Mouse (Mus musculus) ES-Bruce4 (cell line): Measurements from ENCODE around the gene Mlh1. TPM values are rescaled to one million over a fixed set of nuclear protein-coding genes. Genes with fewer than 3 reads are reported as not detected.

Experiments used
- H3K27ac ChIP-seq: 2 replicates; pipeline ENCODE4 v1.5.1; 2012; ENCODE audit warnings: low read length, inconsistent platforms; ENCODE audit not compliant: insufficient read depth
- H3K27me3 ChIP-seq: 2 replicates; pipeline ENCODE4 v1.6.1; 2012; ENCODE audit warnings: mild to moderate bottlenecking, low read length, inconsistent platforms; ENCODE audit not compliant: control insufficient read depth, poor library complexity, insufficient read depth, severe bottlenecking
- H3K36me3 ChIP-seq: 2 replicates; pipeline ENCODE4 v1.6.1; 2012; ENCODE audit warnings: inconsistent platforms, mild to moderate bottlenecking, low read length, moderate library complexity; ENCODE audit not compliant: control insufficient read depth, poor library complexity, insufficient read depth, severe bottlenecking
- H3K4me1 ChIP-seq: one replicate; pipeline ENCODE4 v1.8.1; 2011; ENCODE audit warnings: low read length; ENCODE audit not compliant: control insufficient read depth, insufficient read depth
- H3K4me3 ChIP-seq: 2 replicates; pipeline ENCODE4 v1.5.1; 2011; ENCODE audit warnings: low read depth, mild to moderate bottlenecking, low read length
- H3K9ac ChIP-seq: 2 replicates; pipeline ENCODE4 v1.6.1; 2012; ENCODE audit warnings: low read depth, mild to moderate bottlenecking, inconsistent platforms; ENCODE audit not compliant: poor library complexity, severe bottlenecking
- H3K9me3 ChIP-seq: replicated peaks from 2 replicates; pipeline ENCODE4 v1.6.1; 2012; ENCODE audit warnings: mild to moderate bottlenecking, low read length, inconsistent platforms; ENCODE audit not compliant: control insufficient read depth, poor library complexity, insufficient read depth, severe bottlenecking
- CTCF ChIP-seq: IDR thresholded peaks from one replicate; pipeline ENCODE4 v1.8.1; 2011; ENCODE audit warnings: low read depth, low read length
- EP300 ChIP-seq: IDR thresholded peaks from 2 replicates; pipeline ENCODE4 v1.6.1; 2011; ENCODE audit warnings: low read depth, low read length; ENCODE audit not compliant: insufficient read depth
- POLR2A ChIP-seq: IDR thresholded peaks from one replicate; pipeline ENCODE4 v1.8.1; 2011; ENCODE audit warnings: low read length; ENCODE audit not compliant: insufficient read depth
- polyA plus RNA-seq: library from polyadenylated mRNA; stranded (reverse); fragments of >200 nt; gene quantifications from 2 replicates; pipeline ENCODE4 v1.2.4, GENCODE M21; 2011; ENCODE audit warnings: low read depth; ENCODE audit not compliant: missing spikeins, insufficient read depth, insufficient read length

Gene Mlh1
- polyA plus RNA-seq, 1 experiment = 73.9 TPM

DNA sequence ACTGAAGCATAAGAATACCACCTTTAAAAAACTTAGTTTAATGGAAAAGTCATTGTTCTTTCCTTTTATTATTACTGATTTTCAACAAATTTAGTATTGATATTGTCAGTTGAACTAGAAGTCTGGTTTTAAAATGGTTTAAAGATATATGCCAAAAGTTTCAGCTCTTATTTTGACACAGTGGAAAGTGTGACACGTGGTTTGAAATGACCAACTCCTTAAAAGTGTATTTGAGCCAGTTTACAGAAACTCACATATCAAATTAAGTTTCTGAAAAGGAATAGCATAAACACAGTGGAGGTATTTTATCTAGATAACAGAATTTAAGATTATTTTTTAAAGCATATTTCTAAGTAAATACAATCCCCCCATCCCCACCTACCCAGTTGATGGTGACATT, 2.4 kb upstream of the Mlh1 start:
- Histone ChIP-seq H3K4me3 (no peak overlapping the region), H3K27me3 (no peaks in the 10 kb centered on the region), H3K36me3 (peaks cover 17% of the 10 kb centered on the region), H3K9ac (no peak overlapping the region), H3K27ac (no peak overlapping the region), H3K4me1 (no peaks in the 10 kb centered on the region), H3K9me3 (peaks cover 9% of the 10 kb centered on the region)
- TF ChIP-seq POLR2A (no peak), EP300 (no peak), CTCF (no peak)

DNA sequence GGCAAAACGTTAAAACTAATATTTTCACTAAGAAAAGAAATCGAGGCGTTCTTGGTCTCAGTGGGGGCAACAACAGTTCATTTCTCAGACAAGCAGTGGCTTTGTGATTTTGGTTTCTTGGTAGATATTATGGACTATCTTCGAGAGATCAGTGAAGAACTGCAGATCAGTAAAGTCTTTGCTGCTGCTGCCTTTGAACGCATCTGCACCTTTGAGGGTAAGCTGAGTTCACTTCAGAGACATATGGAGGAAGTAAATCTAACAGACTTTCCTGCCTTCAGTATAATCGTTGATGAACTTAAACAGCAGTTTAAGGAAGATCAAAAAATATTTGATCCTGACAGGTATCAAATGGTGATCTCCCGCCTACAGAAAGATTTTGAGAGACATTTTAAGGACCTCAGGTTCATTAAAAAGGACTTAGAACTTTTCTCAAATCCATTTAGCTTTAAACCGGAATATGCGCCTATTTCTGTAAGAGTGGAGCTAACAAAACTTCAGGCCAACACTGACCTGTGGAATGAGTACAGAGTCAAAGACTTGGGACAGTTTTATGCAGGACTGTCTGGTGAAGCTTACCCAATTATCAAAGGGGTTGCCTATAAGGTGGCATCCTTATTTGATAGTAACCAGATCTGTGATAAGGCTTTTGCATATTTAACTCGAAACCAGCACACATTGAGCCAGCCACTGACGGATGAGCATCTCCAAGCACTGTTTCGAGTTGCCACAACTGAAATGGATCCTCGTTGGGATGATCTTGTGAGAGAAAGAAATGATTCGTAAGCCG, 1.6 kb upstream of the Mlh1 start:
- Histone ChIP-seq H3K4me3 (0 out of 2 replicates have a peak overlapping the region, but pooled peaks have one; percentile 13), H3K9me3 (peaks cover 9% of the 10 kb centered on the region), H3K4me1 (no peaks in the 10 kb centered on the region), H3K36me3 (peaks cover 17% of the 10 kb centered on the region), H3K27me3 (no peaks in the 10 kb centered on the region), H3K9ac (peak overlapping the region; percentile 78), H3K27ac (no peak overlapping the region)
- TF ChIP-seq POLR2A (no peak), EP300 (no peak), CTCF (no peak)

DNA sequence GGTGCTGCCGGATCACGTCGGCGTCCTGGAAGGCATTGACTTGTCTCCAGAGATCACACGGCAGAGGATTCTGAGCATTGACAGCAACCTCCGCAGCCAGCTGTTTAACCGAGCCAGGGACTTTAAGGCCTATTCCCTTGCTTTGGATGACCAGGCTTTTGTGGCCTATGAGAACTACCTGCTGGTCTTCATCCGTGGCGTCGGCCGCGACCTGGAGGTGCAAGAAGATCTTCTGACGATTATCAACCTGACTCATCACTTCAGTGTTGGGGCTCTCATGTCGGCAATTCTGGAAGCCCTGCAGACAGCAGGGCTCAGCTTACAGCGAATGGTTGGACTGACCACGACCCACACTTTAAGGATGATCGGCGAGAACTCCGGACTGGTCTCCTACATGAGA, 765 bp upstream of the Mlh1 start:
- H3K36me3 ChIP-seq = peaks cover 23% of the 10 kb centered on the region
- H3K27me3 ChIP-seq = no peaks in the 10 kb centered on the region
- peaks cover 9% of the 10 kb centered on the region for H3K9me3 ChIP-seq
- peak overlapping the region; percentile 83 for H3K4me3 ChIP-seq
- no peaks in the 10 kb centered on the region for H3K4me1 ChIP-seq
- TF ChIP-seq POLR2A (no peak), EP300 (no peak), CTCF (no peak)
- peak overlapping the region; percentile 78 for H3K9ac ChIP-seq
- peak overlapping the region; percentile 71; the same call in 1 of the 2 replicates for H3K27ac ChIP-seq

DNA sequence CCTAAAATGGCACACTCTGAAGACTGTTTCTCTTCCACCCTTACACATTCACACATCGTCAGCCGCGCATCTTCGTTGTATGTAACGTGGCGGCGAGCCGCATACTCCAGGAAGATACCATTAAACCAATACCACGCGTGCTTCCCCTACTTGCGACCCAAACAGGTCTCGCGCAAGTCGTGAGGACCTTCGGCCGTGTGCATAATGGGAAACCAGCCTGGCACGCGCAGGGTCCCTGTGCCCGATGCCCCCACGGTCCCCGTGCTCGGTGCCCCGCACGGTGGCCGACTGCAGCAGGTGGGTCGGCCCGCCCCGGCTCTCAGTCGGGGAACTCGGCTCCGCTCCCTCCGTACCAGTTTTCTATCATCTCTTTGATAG, 546 bp downstream of the Mlh1 start:
- H3K27ac ChIP-seq = peak overlapping the region; percentile 24; the same call in 1 of the 2 replicates
- H3K4me3 ChIP-seq = peak overlapping the region; percentile 82
- no peaks in the 10 kb centered on the region for H3K27me3 ChIP-seq
- no peaks in the 10 kb centered on the region for H3K4me1 ChIP-seq
- TF ChIP-seq POLR2A = no peak
- TF ChIP-seq EP300 = no peak
- TF ChIP-seq CTCF = no peak
- H3K9me3 ChIP-seq = peaks cover 9% of the 10 kb centered on the region
- peaks cover 32% of the 10 kb centered on the region for H3K36me3 ChIP-seq
- H3K9ac ChIP-seq = peak overlapping the region; percentile 85

DNA sequence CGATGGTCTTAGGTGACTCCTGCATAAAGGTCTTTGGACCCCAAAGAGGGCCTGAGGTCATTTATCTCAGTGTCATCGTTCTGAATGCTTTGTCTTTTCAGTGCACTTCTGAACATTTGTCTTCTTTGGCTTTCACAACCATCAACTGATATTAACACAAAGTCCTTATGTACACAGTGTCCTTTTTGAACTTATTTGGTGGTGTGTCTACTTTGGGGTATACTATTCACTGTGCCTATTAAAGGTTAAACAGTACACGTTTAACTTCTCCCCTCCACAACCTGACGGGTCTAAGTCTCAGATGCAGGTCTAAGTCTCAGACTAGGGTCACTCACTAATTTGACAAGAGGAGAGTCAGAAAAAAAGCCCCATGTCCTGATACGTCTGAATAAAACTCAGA, 985 bp downstream of the Mlh1 start:
- Histone ChIP-seq H3K4me3 (peak overlapping the region; percentile 82), H3K4me1 (no peaks in the 10 kb centered on the region), H3K9me3 (peaks cover 9% of the 10 kb centered on the region), H3K27ac (0 out of 2 replicates have a peak overlapping the region, but pooled peaks have one; percentile 24), H3K27me3 (no peaks in the 10 kb centered on the region), H3K9ac (peak overlapping the region; percentile 85), H3K36me3 (peaks cover 35% of the 10 kb centered on the region)
- no peak for TF ChIP-seq POLR2A
- no peak for TF ChIP-seq CTCF
- no peak for TF ChIP-seq EP300

DNA sequence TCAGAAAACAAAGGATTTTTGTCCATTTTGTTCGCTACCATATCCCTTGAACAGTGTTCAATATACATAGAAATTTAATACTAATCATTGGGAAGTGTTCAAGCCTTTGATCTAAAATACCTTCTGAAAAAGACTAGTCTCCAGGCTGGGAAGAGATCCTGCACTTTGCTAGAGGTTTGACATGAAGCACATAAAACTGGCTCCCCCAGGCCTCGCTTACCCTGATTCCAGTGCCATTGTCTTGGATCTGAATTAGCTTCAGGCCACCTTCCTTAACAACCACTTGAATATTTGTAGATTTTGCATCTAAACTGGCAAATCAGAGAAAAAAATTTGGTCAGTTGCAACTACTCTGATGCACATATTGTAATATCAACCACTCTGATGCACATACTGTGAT, 3.6 kb downstream of the Mlh1 start:
- H3K27me3 ChIP-seq = no peaks in the 10 kb centered on the region
- TF ChIP-seq POLR2A = no peak
- TF ChIP-seq EP300 = no peak
- no peak for TF ChIP-seq CTCF
- no peaks in the 10 kb centered on the region for H3K4me1 ChIP-seq
- no peak overlapping the region for H3K4me3 ChIP-seq
- H3K9ac ChIP-seq = no peak overlapping the region
- H3K27ac ChIP-seq = no peak overlapping the region
- peaks cover 28% of the 10 kb centered on the region for H3K36me3 ChIP-seq
- H3K9me3 ChIP-seq = peaks cover 2% of the 10 kb centered on the region; the same call in 1 of the 2 replicates
